27 mouse cellular contexts compared by ENCODE assay signal in the genomic region with DNA sequence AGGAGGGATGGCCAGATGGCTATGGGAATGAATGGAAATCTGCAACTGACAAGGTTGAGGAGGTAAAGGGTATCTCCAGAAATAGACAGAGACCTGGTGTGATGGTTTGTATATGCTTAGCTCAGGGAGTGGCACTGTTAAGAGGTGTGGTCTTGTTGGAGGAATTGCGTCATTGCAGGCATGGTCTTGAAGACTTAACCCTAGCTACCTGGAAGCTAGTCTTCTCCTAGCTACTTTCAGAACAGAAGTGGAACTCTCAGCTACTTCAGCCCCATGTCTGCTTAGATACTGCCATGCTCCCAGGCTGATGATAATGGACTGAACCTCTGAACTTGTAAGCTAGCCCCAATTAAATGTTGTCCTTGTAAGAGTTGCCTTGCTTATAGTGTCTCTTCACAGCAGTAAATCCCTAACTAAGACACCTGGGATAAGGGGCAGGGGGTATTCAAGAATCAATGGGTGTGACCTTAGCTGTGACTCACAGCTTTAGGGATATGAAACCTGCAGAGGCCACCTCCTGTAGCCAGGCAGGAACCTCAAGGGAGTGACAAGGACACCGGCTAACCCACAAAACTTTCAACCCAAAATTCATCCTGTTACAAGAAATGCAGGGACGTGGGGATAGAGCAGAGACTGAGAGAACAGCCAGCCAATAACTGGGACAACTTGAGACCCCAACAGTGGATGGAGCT.
"Had no signal": no experiment of that assay in that cellular context is flagged by ENCODE, and none has a peak within 500 bp of the region (broad histone marks: within the 10 kb centered on the region; RNA-seq: fewer than 3 reads in every experiment).

No protein-coding gene starts in this region.

- H3K4me3 ChIP-seq: heart, embryonic 13.5 days; heart, embryonic 15.5 days; hindbrain, embryonic 10.5 days; hindbrain, embryonic 12.5 days; kidney, embryonic 15.5 days; limb, embryonic 13.5 days; limb, embryonic 15.5 days; liver, embryonic 12.5 days had no signal

- DNase-seq: gastrocnemius, postnatal 14 days; gastrocnemius, postnatal 36 days; heart, adult 18-20 months; heart, postnatal 14 days; heart, postnatal 36 days; kidney, adult 11 months; kidney, adult 2 months; kidney, adult 9 months; kidney, postnatal 14 days; kidney, postnatal 36 days; layer of hippocampus, adult 9-11 months; layer of hippocampus, postnatal 36 days; left cerebral cortex, postnatal 4 days had no signal

- H3K27me3 ChIP-seq: heart, embryonic 13.5 days; heart, embryonic 15.5 days; hindbrain, embryonic 12.5 days; kidney, embryonic 15.5 days; limb, embryonic 13.5 days; limb, embryonic 15.5 days; liver, embryonic 12.5 days had no signal

- ATAC-seq: hindbrain, embryonic 16.5 days; intestine, embryonic 16.5 days; liver, embryonic 12.5 days had no signal

- H3K4me2 ChIP-seq: heart, embryonic 11.5 days; heart, embryonic 13.5 days; heart, embryonic 15.5 days; hindbrain, embryonic 12.5 days; hindbrain, embryonic 14.5 days; kidney, embryonic 15.5 days; limb, embryonic 13.5 days; limb, embryonic 15.5 days; liver, embryonic 12.5 days had no signal

- H3K9me3 ChIP-seq: heart, embryonic 13.5 days; heart, embryonic 15.5 days; hindbrain, embryonic 10.5 days; hindbrain, embryonic 12.5 days; kidney, embryonic 15.5 days; limb, embryonic 13.5 days; limb, embryonic 15.5 days; liver, embryonic 12.5 days had no signal

- H3K27ac ChIP-seq: heart, embryonic 13.5 days; heart, embryonic 15.5 days; hindbrain, embryonic 10.5 days; hindbrain, embryonic 12.5 days; hindbrain, embryonic 14.5 days; kidney, embryonic 15.5 days; kidney, postnatal 0 days; limb, embryonic 13.5 days; limb, embryonic 15.5 days; liver, embryonic 12.5 days; liver, embryonic 14.5 days had no signal

- H3K4me1 ChIP-seq: heart, embryonic 13.5 days; heart, embryonic 15.5 days; hindbrain, embryonic 10.5 days; hindbrain, embryonic 12.5 days; kidney, embryonic 15.5 days; limb, embryonic 13.5 days; limb, embryonic 15.5 days; liver, embryonic 12.5 days had no signal

- H3K36me3 ChIP-seq: heart, embryonic 13.5 days; heart, embryonic 15.5 days; hindbrain, embryonic 10.5 days; hindbrain, embryonic 12.5 days; kidney, embryonic 15.5 days; limb, embryonic 13.5 days; limb, embryonic 15.5 days; liver, embryonic 12.5 days had no signal

- H3K9ac ChIP-seq: heart, embryonic 13.5 days; heart, embryonic 15.5 days; hindbrain, embryonic 12.5 days; hindbrain, embryonic 14.5 days; kidney, embryonic 15.5 days; limb, embryonic 13.5 days; limb, embryonic 15.5 days; liver, embryonic 12.5 days; liver, embryonic 14.5 days had no signal
